Mouse (Mus musculus): ENCODE measurements around the gene Olfr1034.
"Not testable (repeated sequence)": the region's sequence is repeated elsewhere in the genome, so short reads cannot be mapped to it uniquely, and the experiment has no call there.

The Olfr1034 gene

GRCm38 (mm10) chr2:86045561-86045960, at the start of gene Olfr1034:
Olfr1034 (plus strand) TSS chr2:86045861.
- DNase-seq (ENCODE audit: low spot score) = no peak

GRCm38 (mm10) chr2:86005240-86005639, 40.4 kb upstream of the Olfr1034 start, which contains the start of gene Olfr1032:
Olfr1032 (plus strand) TSS chr2:86005540.
- DNase-seq (ENCODE audit: low spot score) = no peak

- not testable (repeated sequence) for DNase-seq (ENCODE audit: low spot score)
Measured at GRCm38 (mm10) chr2:86020406-86020805, 25.3 kb upstream of the Olfr1034 start, which contains the start of gene Olfr1033. Olfr1033 (plus strand) TSS chr2:86020633.

- DNase-seq (ENCODE audit: low spot score) = not testable (repeated sequence)
Measured at GRCm38 (mm10) chr2:86021518-86021917, 24.1 kb upstream of the Olfr1034 start.

GRCm38 (mm10) chr2:86050777-86051176, 5.1 kb downstream of the Olfr1034 start:
- DNase-seq (ENCODE audit: low spot score) = not testable (repeated sequence)

- DNase-seq (ENCODE audit: low spot score) = not testable (repeated sequence)
Measured at GRCm38 (mm10) chr2:86063766-86064165, 18.1 kb downstream of the Olfr1034 start.

- DNase-seq (ENCODE audit: low spot score) = no peak
Measured at GRCm38 (mm10) chr2:86070189-86070588, 24.5 kb downstream of the Olfr1034 start.

- not testable (repeated sequence) for DNase-seq (ENCODE audit: low spot score)
Measured at GRCm38 (mm10) chr2:86073692-86074091, 28.0 kb downstream of the Olfr1034 start, which contains the start of gene Olfr1036. Olfr1036 (plus strand) TSS chr2:86073992.

- DNase-seq (ENCODE audit: low spot score) = not testable (repeated sequence)
Measured at GRCm38 (mm10) chr2:86080478-86080877, 34.8 kb downstream of the Olfr1034 start.

- DNase-seq (ENCODE audit: low spot score) = no peak
Measured at GRCm38 (mm10) chr2:86087285-86087684, 41.6 kb downstream of the Olfr1034 start, which contains the start of gene Olfr1037. Olfr1037 (minus strand) TSS chr2:86087385.
